Mouse (Mus musculus) heart, adult 18-20 months (tissue): Measurements from ENCODE around the gene Ctnnb1. TPM values are rescaled to one million over a fixed set of nuclear protein-coding genes. Genes with fewer than 3 reads are reported as not detected.

Source experiments
- DNase-seq, 2 experiments: peaks; one replicate each; pipeline ENCODE4 v3.0.0; 2021 to 2022; ENCODE audit warnings: mixed read lengths in 1 of 2
- microRNA-seq, 2 experiments: library from miRNA; unstranded; fragments of <30 nt; microRNA quantifications; one replicate each; pipeline ENCODE4 v1.2.0; 2022
- total RNA-seq, 2 experiments: library from RNA; stranded (reverse); gene quantifications; 2 replicates each; pipeline ENCODE4 v1.2.3; 2021

Gene Ctnnb1
- total RNA-seq, 2 experiments from 2014 or later: 384 to 392 TPM

DNA sequence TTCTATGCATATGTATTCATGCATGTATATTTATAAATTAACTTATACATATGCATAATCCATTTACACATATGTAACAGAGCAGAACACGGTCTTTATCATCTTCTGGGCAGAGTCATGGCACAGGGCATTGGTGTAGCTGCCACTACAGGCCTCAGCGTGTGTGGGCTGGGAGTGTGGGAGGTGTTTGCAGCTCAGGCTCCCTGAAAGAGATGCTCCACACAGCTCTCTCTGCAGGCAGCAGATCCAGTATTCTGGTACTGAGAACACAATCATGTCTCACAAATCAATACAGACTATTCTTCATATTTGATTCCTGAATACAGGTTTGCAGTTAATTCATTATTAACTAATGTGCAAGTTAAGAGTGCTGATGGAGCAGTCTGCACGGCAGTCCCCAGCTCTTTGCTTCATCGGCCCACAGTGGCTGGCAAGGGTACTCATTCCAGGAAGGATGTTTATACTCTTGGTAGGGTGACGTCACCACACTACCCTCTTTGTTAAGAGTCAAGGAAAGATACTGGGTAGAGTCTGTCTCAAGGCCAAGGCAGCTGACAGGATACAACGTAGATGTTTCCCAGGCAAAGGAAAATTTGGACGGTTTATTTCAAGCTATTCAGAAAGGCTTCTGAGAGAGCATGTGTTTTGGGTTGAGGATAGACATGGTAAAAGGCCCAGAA is 71.8 kb downstream of the Ctnnb1 start:
- DNase-seq: no peak

DNA sequence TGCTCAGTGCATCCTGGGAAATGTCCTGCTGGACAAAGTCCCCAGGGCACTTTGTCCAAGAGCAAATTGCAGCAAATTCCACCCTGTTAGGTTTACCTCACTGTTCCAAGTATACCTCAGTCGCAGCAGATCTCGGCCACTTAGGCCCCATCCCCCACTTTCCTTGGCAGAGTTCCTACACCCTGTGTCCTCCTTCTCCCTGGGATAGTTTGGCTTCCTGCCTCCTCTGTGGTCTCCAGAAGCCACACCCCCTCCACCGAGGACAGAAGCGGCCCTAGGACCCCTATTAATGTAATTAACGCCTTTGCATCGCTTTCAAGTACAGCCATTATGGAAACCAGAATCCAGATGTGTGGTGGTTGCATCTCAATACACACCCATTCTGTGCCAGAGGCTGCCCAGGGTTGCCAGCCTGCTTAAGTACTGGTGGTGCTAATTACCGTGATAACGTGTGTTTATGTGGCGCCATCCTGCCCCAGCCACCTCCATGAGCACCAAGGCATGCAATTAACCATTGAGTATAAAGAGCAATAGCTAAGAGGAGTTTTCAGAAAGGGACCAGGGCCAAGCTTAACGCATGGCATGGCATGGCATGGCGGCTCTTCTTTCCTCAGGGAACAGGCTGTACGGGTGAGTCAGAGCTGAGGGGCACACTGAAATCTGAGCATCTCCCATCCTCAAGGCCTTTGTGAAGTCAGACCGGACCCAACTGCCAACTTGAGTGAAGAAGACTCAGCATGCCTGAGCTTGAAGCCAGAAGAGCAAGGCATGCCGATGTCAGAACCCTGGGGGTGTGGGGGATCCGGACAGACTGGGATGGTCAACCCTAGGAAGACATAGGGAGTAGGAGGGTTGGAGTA is 72.9 kb downstream of the Ctnnb1 start:
- no peak for DNase-seq

DNA sequence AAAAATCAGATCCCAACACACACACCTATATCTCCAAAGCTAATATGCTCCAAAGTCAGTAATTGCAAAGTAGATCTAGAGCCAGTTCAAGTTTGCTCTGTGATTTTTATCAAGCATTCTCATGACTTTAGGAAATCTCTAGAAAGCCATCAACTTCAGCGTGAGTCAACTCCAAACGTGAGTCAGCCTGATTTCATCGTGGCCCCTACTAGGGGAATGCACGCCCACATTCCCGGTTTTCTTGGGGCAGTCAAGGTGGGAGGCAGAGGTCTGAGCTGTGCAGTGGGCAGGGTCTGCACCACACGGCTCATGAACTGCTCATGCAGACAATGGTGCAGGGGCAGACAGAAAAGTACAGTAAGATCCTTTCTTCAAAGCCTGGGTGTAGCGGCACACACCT is 76.9 kb downstream of the Ctnnb1 start:
- no peak for DNase-seq

Small RNA genes within 50 kb of the gene (microRNA-seq; reads per million reads assigned to microRNA genes)
- 0 reads per million in 2 experiments for gene Mir7090
